Mouse (Mus musculus) kidney, adult 2 months (tissue): ENCODE data around the gene Atxn1. TPM values are rescaled to one million over a fixed set of nuclear protein-coding genes. Genes with fewer than 3 reads are reported as not detected.
A peak's percentile ranks its signal among the peaks of the same experiment; 100 is the strongest.

Experiments used
- DNase-seq: peaks from one replicate; pipeline ENCODE4 v3.0.0; 2021
- H3K27ac ChIP-seq: fragments of 200-500 bp; 2 replicates; pipeline ENCODE4 v1.5.1; 2012; ENCODE audit warnings: low read depth, low read length, control low read depth, inconsistent platforms; ENCODE audit not compliant: insufficient read depth
- H3K27me3 ChIP-seq: fragments of 200-500 bp; replicated peaks from 2 replicates; pipeline ENCODE4 v1.6.1; 2012; ENCODE audit warnings: mild to moderate bottlenecking, moderate library complexity, low read length, inconsistent platforms; ENCODE audit not compliant: control insufficient read depth, insufficient read depth
- H3K36me3 ChIP-seq: fragments of 200-500 bp; 2 replicates; pipeline ENCODE4 v1.6.1; 2012; ENCODE audit warnings: mild to moderate bottlenecking, moderate library complexity, low read length, inconsistent platforms; ENCODE audit not compliant: control insufficient read depth, insufficient read depth
- H3K4me1 ChIP-seq: fragments of 200-500 bp; 2 replicates; pipeline ENCODE4 v1.6.1; 2011; ENCODE audit warnings: low read length; ENCODE audit not compliant: control insufficient read depth, insufficient read depth
- H3K4me3 ChIP-seq: fragments of 200-500 bp; 2 replicates; pipeline ENCODE4 v1.5.1; 2011; ENCODE audit warnings: mild to moderate bottlenecking, low read depth, low read length, control low read depth; ENCODE audit not compliant: insufficient read depth
- CTCF ChIP-seq: fragments of 200-500 bp; conservative IDR thresholded peaks from 2 replicates; pipeline ENCODE4 v1.5.1; 2011; ENCODE audit warnings: low read depth, mild to moderate bottlenecking, control low read depth, low read length, moderate library complexity, mixed read lengths; ENCODE audit not compliant: insufficient read depth, insufficient read length
- POLR2A ChIP-seq: fragments of 200-500 bp; IDR thresholded peaks from one replicate; pipeline ENCODE4 v1.6.1; 2011; ENCODE audit warnings: low read depth, low read length, control low read depth
- WGBS: fragments of 180-500 bp; shearing (Covaris S2); methylation state at CpG from one replicate; pipeline ENCODE4 v1.1.7; 2018; 5-methylcytosine and 5-hydroxymethylcytosine counted together
- polyA plus RNA-seq: library from polyadenylated mRNA; depleted of rRNA; stranded (reverse); fragments of >200 nt; gene quantifications from 2 replicates; pipeline ENCODE4 v1.2.3, GENCODE M21; 2012

Gene Atxn1
- polyA plus RNA-seq, 1 experiment: 15.0 TPM

DNA sequence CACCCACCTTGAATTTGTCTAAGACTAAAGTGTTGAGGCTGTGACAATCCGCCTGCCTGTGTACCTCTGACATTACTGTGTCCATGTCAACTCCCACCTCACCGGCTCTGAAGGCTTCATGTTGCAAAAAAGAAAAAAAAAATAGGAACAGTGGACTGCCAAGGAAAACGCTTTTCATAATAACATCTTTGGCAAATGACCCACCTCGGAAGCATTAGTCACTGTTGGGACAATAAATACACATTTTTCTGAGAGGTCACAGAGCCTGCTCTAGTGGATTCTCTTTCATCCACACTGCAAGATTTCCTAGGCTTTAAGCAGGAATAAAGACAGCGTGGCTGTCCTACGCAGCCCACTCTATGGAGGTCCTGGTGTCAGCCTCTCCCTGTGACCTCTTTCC lies 168.5 kb downstream of the Atxn1 start:
- Histone ChIP-seq H3K27ac (peak overlapping the region; percentile 57), H3K4me3 (no peak overlapping the region), H3K27me3 (no peaks in the 10 kb centered on the region), H3K36me3 (peaks cover 4% of the 10 kb centered on the region; the same call in 1 of the 2 replicates), H3K4me1 (no peaks in the 10 kb centered on the region; the same call in 1 of the 2 replicates)
- 64% methylated on average over 6 of the region's 6 CpGs for WGBS
- no peak for TF ChIP-seq CTCF
- no peak for TF ChIP-seq POLR2A
- DNase-seq: peak; percentile 41

DNA sequence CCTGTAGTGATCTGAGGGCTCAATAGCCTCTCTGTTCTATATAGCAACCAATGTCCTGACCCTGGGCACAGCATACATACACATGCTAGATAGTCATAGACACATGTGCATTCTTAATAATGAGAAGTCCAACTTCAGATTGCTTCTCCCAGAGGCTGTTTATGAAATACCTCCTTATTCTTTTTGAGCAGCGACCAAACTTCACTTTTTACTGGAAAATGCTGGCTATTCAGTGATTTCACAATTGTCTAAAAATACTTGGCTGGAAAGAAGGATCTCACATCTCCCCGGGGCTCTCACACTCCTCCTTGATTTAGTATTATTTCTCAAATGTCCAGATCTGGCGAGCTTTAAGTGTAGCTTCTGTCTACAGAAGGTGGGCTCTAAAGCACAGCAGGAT lies 171.0 kb downstream of the Atxn1 start:
- WGBS: 84% methylated on average over 3 of the region's 3 CpGs
- no peaks in the 10 kb centered on the region for H3K27me3 ChIP-seq
- peaks cover 4% of the 10 kb centered on the region; the same call in 1 of the 2 replicates for H3K36me3 ChIP-seq
- no peak overlapping the region for H3K4me3 ChIP-seq
- H3K4me1 ChIP-seq: no peaks in the 10 kb centered on the region; the same call in 1 of the 2 replicates
- no peak for DNase-seq
- H3K27ac ChIP-seq: no peak overlapping the region
- TF ChIP-seq POLR2A (no peak), CTCF (no peak)

DNA sequence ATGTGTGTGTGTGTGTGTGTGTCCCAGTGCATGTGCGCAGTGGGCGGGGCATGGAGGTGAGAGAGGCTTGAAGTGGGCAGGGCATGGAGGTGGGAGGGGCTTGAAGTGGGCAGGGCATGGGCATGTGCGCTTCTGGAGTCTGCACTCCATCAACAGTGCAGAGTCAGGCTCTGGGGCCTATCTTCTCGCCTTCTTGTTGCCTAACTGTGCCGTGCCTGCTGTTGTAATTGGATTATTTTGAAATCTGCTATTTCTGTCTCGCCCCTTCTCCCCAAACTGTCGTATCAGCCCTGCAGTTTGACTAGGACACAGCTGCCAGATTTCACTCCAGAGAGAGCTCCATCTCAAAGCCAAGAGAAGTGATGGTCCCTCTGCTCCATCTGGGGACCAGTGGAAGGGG lies 178.4 kb downstream of the Atxn1 start:
- Histone ChIP-seq H3K4me1 (no peaks in the 10 kb centered on the region), H3K27me3 (no peaks in the 10 kb centered on the region), H3K27ac (no peak overlapping the region), H3K36me3 (no peaks in the 10 kb centered on the region), H3K4me3 (no peak overlapping the region)
- WGBS: 96% methylated on average over 7 of the region's 7 CpGs
- no peak for DNase-seq
- TF ChIP-seq POLR2A (no peak), CTCF (no peak)

DNA sequence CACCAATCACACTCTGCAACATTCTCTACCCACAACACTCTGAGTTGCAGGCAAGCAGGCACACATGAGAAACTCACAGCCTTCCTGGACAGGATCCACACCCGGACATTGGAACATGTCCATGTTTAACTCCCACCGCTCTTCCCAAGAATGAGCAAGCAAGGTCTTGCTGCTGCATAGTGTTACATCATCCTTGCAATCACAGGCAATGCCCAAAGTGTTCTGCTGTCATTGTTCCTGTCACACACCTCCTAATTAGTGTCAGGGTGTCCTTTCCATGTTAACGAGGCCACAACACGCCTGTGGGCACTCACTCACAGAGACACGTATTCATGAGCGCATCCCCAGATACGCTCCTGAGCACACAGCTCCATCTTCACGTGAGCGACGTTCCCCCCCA lies 181.1 kb downstream of the Atxn1 start:
- Histone ChIP-seq H3K27me3 (no peaks in the 10 kb centered on the region), H3K36me3 (no peaks in the 10 kb centered on the region), H3K4me3 (no peak overlapping the region), H3K27ac (no peak overlapping the region), H3K4me1 (no peaks in the 10 kb centered on the region)
- TF ChIP-seq POLR2A: no peak
- TF ChIP-seq CTCF: no peak
- 78% methylated on average over 10 of the region's 10 CpGs for WGBS
- DNase-seq: no peak

DNA sequence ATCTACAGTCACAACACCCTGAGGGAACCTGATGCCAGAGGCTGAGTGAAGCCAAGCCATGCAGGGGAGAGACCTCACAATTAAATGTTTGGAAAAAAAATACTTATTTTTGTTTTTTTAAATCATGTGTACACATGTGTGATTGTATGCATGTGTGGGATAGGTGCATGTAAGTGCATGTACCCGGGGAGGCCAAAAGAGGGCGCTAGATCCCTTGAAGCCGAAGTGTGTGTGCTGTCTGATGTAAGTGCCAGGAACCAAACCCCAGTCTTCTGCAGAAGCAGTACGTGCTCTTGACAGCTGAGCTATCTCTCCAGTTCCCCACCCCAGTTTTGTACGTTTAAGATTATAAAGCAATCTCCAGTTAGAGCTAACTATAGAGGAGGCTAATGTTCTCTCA lies 186.1 kb downstream of the Atxn1 start:
- DNase-seq: no peak
- Histone ChIP-seq H3K27me3 (no peaks in the 10 kb centered on the region), H3K27ac (no peak overlapping the region), H3K4me1 (no peaks in the 10 kb centered on the region), H3K4me3 (no peak overlapping the region), H3K36me3 (no peaks in the 10 kb centered on the region)
- 96% methylated on average over 5 of the region's 5 CpGs for WGBS
- TF ChIP-seq POLR2A (no peak), CTCF (peak; percentile 48)

DNA sequence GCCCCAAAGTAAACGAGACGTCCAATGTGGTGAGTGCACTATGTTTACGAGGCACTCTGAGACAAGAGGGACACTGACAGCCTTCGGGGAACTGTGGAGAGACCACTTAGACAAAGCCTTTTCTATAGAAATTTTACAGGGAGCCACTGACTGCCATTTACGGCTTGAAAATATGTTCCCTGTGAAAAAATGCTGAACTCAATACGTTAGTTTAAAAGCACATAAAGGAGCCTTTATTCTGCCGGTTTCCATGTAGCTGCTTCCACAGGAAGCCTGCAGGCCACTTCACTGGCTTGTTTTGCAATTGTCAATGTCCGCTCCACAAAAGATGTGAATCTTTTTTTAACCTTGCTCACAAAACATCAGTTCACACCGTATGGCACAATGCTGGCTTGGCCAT lies 186.6 kb downstream of the Atxn1 start:
- TF ChIP-seq CTCF (no peak), POLR2A (no peak)
- H3K4me3 ChIP-seq: no peak overlapping the region
- DNase-seq: no peak
- no peaks in the 10 kb centered on the region for H3K27me3 ChIP-seq
- WGBS: 67% methylated on average over 9 of the region's 9 CpGs
- no peak overlapping the region for H3K27ac ChIP-seq
- no peaks in the 10 kb centered on the region for H3K36me3 ChIP-seq
- no peaks in the 10 kb centered on the region for H3K4me1 ChIP-seq

DNA sequence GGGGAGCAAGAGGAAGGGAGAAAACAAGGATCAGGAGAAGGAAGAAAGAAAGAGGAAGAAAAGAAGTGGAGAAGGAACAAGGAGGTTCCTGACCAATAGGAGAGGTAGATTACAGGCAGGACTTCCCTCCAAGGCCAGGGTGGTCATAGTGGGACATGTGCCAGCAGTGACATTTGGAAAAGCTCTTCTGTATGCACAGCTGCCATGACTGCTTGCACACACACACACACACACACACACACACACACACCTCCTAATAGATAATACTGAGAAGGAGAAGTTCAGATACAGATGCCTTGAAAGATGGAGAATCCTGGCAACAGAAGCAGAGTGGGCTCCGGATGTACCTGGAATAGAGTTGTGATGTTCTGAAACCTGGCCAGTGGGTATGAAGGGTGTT lies 189.3 kb downstream of the Atxn1 start:
- Histone ChIP-seq H3K4me1 (no peaks in the 10 kb centered on the region), H3K36me3 (no peaks in the 10 kb centered on the region), H3K27me3 (no peaks in the 10 kb centered on the region), H3K4me3 (no peak overlapping the region), H3K27ac (no peak overlapping the region)
- TF ChIP-seq CTCF (no peak), POLR2A (no peak)
- DNase-seq: no peak
- WGBS: 92% methylated on average over 1 of the region's 1 CpGs
